Mouse (Mus musculus) heart, embryonic 16.5 days (tissue): Measurements from ENCODE around the gene Prrc2c. TPM values are rescaled to one million over a fixed set of nuclear protein-coding genes. Genes with fewer than 3 reads are reported as not detected.
"Not testable (repeated sequence)": the region's sequence is repeated elsewhere in the genome, so short reads cannot be mapped to it uniquely, and the experiment has no call there.

Experiments
- ATAC-seq: fragments of 200-750 bp; cut with Nextera tagmentation; replicated peaks from 2 replicates; pipeline ENCODE4 v1.8.0; 2017; ENCODE audit warnings: moderate number of reproducible peaks; ENCODE audit not compliant: insufficient read depth, low FRiP score; ENCODE audit errors: extremely low read depth
- H3K27ac ChIP-seq: fragments of 300-500 bp; sonication (generic); 2 replicates; pipeline ENCODE4 v1.5.1; 2014; ENCODE audit warnings: mild to moderate bottlenecking, low read length, control low read depth, moderate library complexity
- H3K27me3 ChIP-seq: fragments of 300-500 bp; sonication (generic); 2 replicates; pipeline ENCODE4 v1.6.1; 2014; ENCODE audit warnings: low read length, mixed read lengths; ENCODE audit not compliant: control insufficient read depth, insufficient read depth
- H3K36me3 ChIP-seq: fragments of 300-500 bp; sonication (generic); 2 replicates; pipeline ENCODE4 v1.6.1; 2014; ENCODE audit not compliant: control insufficient read depth, insufficient read depth
- H3K4me1 ChIP-seq: fragments of 300-500 bp; sonication (generic); 2 replicates; pipeline ENCODE4 v1.6.1; 2014; ENCODE audit warnings: low read length, mixed read lengths; ENCODE audit not compliant: control insufficient read depth, insufficient read depth
- H3K4me2 ChIP-seq: fragments of 300-500 bp; sonication (generic); 2 replicates; pipeline ENCODE4 v1.6.1; 2014; ENCODE audit warnings: low read depth, mild to moderate bottlenecking, control low read depth, low read length
- H3K4me3 ChIP-seq: fragments of 300-500 bp; sonication (generic); 2 replicates; pipeline ENCODE4 v1.5.1; 2014; ENCODE audit warnings: mild to moderate bottlenecking, control low read depth, low read length
- H3K9ac ChIP-seq: fragments of 300-500 bp; sonication (generic); 2 replicates; pipeline ENCODE4 v1.6.1; 2014; ENCODE audit warnings: low read length, control low read depth
- H3K9me3 ChIP-seq: fragments of 300-500 bp; sonication (generic); replicated peaks from 2 replicates; pipeline ENCODE4 v1.6.1; 2016; ENCODE audit warnings: low read length; ENCODE audit not compliant: control insufficient read depth
- WGBS: fragments of 180-500 bp; shearing (Covaris S2); extraction: QIAGEN DNeasy Blood & Tissue Kit; methylation state at CpG from one replicate; pipeline ENCODE4 v1.1.7; 2014; 5-methylcytosine and 5-hydroxymethylcytosine counted together
- microRNA-seq: library from miRNA; unstranded; fragments of <30 nt; microRNA quantifications from one replicate; pipeline ENCODE4, GENCODE M21; 2017
- polyA plus RNA-seq: library from polyadenylated mRNA; unstranded; fragments of >200 nt; fragmentation: Nextera tagmentation; extraction: Ambion mirVana; gene quantifications from 2 replicates; pipeline ENCODE4 v1.2.1, GENCODE M21; 2015

Prrc2c gene
- polyA plus RNA-seq, 1 experiment from 2014 or later = 81.5 TPM

DNA sequence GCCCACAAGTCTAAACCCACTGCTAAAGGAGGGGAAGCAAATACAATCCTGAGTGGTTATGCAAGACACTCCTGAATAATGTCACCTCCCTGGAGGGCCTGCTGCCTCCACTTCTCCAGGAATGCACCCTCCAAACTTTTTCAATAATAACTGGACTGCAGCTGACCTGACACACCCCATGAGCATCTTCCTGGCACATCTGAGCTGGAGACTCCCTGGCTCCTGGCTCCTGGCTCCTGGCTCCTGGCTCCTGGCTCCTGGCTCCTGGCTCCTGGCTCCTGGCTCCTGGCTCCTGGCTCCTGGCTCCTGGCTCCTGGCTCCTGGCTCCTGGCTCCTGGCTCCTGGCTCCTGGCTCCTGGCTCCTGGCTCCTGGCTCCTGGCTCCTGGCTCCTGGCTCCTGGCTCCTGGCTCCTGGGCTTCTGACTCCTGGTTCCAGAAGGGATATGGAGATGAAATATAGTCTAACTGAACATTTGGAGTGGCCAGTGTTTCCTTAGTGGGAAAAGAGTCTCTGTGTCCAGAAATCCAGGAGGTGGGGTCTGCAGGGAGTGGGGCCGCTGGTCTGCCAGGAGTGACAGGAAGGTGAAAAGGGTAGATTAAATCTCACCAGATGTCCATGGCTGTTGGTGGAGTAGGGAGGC is 104.9 kb downstream of the Prrc2c start:
- WGBS = 40% methylated on average over 1 of the region's 1 CpGs
- not testable (repeated sequence) for H3K36me3 ChIP-seq, ATAC-seq

DNA sequence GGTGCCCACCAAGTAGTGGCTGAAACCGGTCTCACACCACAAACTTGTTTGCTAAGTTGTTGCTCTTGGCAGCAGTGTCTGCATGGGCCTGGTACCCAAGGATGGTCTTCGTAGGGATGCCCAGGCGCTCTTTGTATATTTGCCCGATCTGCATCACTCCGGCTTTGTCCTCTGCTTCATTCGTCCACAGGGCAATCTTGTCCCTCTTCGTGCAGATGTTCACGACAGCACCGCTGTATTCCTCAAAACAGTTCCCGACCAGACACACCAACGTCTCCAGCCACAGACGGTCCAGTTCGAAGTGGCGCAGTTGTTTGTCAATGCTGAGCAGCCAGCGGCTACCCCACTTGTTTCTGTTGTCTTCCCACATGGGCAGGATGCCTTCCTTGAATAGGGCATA is 112.0 kb downstream of the Prrc2c start:
- not testable (repeated sequence) for ATAC-seq, H3K27ac ChIP-seq, H3K4me2 ChIP-seq, H3K9me3 ChIP-seq, H3K4me1 ChIP-seq, H3K4me3 ChIP-seq, H3K27me3 ChIP-seq, H3K9ac ChIP-seq, H3K36me3 ChIP-seq
- 92% methylated on average over 15 of the region's 15 CpGs for WGBS

More for the DNA sequence above, 104.9 kb downstream of the Prrc2c start:
- not testable (repeated sequence) for H3K4me2 ChIP-seq, H3K4me1 ChIP-seq, H3K4me3 ChIP-seq, H3K27me3 ChIP-seq, H3K27ac ChIP-seq, H3K9ac ChIP-seq, H3K9me3 ChIP-seq

DNA sequence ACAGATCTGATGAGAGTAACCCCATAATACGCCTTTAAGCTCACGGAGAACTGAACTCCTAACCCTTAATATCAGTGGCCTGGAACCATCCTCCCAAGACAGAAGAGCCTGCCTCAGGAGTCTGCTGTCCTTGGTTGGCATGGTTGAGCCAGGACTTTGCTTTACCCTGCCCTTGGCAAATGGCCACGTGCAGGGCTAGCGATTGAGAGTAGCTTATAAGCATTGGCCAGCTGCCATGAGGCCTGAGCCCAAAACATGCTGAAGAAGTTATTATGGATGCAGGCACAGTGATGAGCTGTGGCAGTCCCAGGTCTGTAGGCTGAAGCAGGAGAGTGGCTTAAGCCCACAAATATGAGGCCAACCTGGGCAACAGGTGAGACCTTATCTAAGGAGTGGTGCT is 112.5 kb downstream of the Prrc2c start:
- not testable (repeated sequence) for H3K9me3 ChIP-seq, H3K4me2 ChIP-seq, H3K36me3 ChIP-seq, ATAC-seq, H3K4me1 ChIP-seq, H3K27ac ChIP-seq, H3K9ac ChIP-seq, H3K4me3 ChIP-seq, H3K27me3 ChIP-seq
- WGBS = 63% methylated on average over 4 of the region's 4 CpGs

- no peaks in the 10 kb centered on the region for H3K36me3 ChIP-seq
- H3K27me3 ChIP-seq = no peaks in the 10 kb centered on the region
- no peaks in the 10 kb centered on the region for H3K9me3 ChIP-seq
- no peak overlapping the region for H3K4me3 ChIP-seq
- H3K4me2 ChIP-seq = peak overlapping the region; percentile 23
- 19% methylated on average over 7 of the region's 7 CpGs for WGBS
- H3K4me1 ChIP-seq = peaks cover 8% of the 10 kb centered on the region; the same call in 1 of the 2 replicates
- no peak for ATAC-seq
- no peak overlapping the region for H3K27ac ChIP-seq
- H3K9ac ChIP-seq = no peak overlapping the region
Observed at GRCm38 (mm10) chr1:162625229-162625628, 115.1 kb downstream of the Prrc2c start.

- no peak overlapping the region for H3K9ac ChIP-seq
- no peak overlapping the region for H3K4me2 ChIP-seq
- H3K36me3 ChIP-seq = no peaks in the 10 kb centered on the region
- no peaks in the 10 kb centered on the region for H3K27me3 ChIP-seq
- ATAC-seq = no peak
- no peaks in the 10 kb centered on the region for H3K9me3 ChIP-seq
- 22% methylated on average over 4 of the region's 4 CpGs for WGBS
- no peak overlapping the region for H3K4me3 ChIP-seq
- no peak overlapping the region for H3K27ac ChIP-seq
- H3K4me1 ChIP-seq = peaks cover 8% of the 10 kb centered on the region; the same call in 1 of the 2 replicates
Observed at GRCm38 (mm10) chr1:162623895-162624294, 116.5 kb downstream of the Prrc2c start.

Small RNAs within 50 kb of the gene (microRNA-seq; reads per million reads assigned to microRNA genes)
- not detected for gene Gm27616

Other genes starting within 250 kb of the Prrc2c start
- 12.9 and 13.2 TPM in 2 replicates for gene Mettl13, start 192.0 kb downstream of the Prrc2c start, polyA plus RNA-seq
- gene Vamp4, start 170.0 kb downstream of the Prrc2c start, polyA plus RNA-seq = 32.6 and 37.7 TPM in 2 replicates
- 0.07 TPM in 1 of 2 replicates, not detected in the other for gene Myoc, start 101.4 kb downstream of the Prrc2c start, polyA plus RNA-seq
- not detected in 2 replicates for gene Myocos, start 82.3 kb downstream of the Prrc2c start, polyA plus RNA-seq
- gene Fmo4, start 73.4 kb upstream of the Prrc2c start, polyA plus RNA-seq = 0.30 and 0.37 TPM in 2 replicates
- 12.1 and 12.4 TPM in 2 replicates for gene Fmo1, start 126.1 kb upstream of the Prrc2c start, polyA plus RNA-seq
- 6.4 and 9.9 TPM in 2 replicates for gene Fmo2, start 158.2 kb upstream of the Prrc2c start, polyA plus RNA-seq
- 0.07 TPM in 1 of 2 replicates, not detected in the other for gene Fmo6, start 197.0 kb upstream of the Prrc2c start, polyA plus RNA-seq
- gene Fmo3, start 244.0 kb upstream of the Prrc2c start, polyA plus RNA-seq = 0.11 TPM in 1 of 2 replicates, not detected in the other